Mouse (Mus musculus): ENCODE results near the gene Osm. TPM values are rescaled to one million over a fixed set of nuclear protein-coding genes. Genes with fewer than 3 reads are reported as not detected.

Osm gene
- total and polyA plus RNA-seq, 3 experiments = 0.13 to 0.14 (median 0.14) TPM

DNA sequence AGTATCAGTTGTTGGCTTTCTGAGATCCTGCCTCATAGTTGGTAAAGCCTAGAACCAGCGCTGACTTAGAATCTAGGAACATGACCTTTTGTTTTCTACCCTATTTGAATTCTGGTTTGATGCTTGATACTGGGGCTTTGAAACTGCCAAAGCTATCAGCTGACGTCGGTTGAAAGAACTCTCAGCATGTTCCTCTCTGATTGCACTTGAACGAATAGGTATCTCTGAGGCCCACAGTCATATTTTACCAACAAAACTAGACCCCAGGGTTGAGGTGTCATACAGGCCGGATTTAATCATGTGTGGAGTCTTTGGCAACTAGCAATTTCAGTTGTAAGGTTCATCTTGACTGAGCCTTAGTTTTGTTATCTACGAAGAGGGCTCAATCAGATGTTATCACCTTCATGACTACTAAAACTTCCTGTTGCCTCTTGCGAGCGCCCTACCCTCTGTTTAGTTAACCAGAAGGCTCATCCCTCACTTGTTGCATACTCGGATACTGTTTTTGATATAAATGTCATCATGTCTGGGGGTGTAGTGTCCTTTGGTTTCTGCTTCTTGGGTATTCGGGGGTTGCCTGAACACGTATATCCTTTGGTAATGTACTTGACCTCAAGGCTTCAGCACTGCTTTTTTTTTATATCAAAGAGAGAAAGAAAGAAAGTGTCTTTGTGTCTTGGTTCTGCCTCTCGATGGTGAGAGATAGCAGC is 33.1 kb upstream of the Osm start:
- intact Hi-C loops (cut with DNase I) = loop anchor here (2.0 kb wide), 1 partner anchor 16 kb away; the partner anchor contains the start of gene Castor1
- DNase-seq = no peak
- no peaks in the 10 kb centered on the region for H3K27me3 ChIP-seq (ENCODE audit: control insufficient read depth, insufficient read depth, low read length)
- 0 out of 2 replicates have a peak overlapping the region, but pooled peaks have one; percentile 31 for H3K9ac ChIP-seq (ENCODE audit: low read depth, low read length)
- TF ChIP-seq POLR2A (IDR thresholded peaks at IDR 0.05; ENCODE audit: insufficient read depth, low read depth, low read length) (no peak), EP300 (IDR thresholded peaks at IDR 0.05; ENCODE audit: insufficient read depth, low read depth, low read length) (no peak)
- H3K4me3 ChIP-seq = no peak overlapping the region
- H3K4me1 ChIP-seq (ENCODE audit: control insufficient read depth, insufficient read depth, low read length) = peaks cover 30% of the 10 kb centered on the region
- H3K79me2 ChIP-seq (replicated peaks; ENCODE audit: control insufficient read depth, insufficient read depth, low read length) = peaks cover 2% of the 10 kb centered on the region; the same call in 1 of the 2 replicates
- peaks cover 10% of the 10 kb centered on the region for H3K36me3 ChIP-seq (ENCODE audit: control insufficient read depth, insufficient read depth, low read length)
- 45% methylated on average over 12 of the region's 12 CpGs for WGBS
- H3K27ac ChIP-seq = peak overlapping the region; percentile 84

DNA sequence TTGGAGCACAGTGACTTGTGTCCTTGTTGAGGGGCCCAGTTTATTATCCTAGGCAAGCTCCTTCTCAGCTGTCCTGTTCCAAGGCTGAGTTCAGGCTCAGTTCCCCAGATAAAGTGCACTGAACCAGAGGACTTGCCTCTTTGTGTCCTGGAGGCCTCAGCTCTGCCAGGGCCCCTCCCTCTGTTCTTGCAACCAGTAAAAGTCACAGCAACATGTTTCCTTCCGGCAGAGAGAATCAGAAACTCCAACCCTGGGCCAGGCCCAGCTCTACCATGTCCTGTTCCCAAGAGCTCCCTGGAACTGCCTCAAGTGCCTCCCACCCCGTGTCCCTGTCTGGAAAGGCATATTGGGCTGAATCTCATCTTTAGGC is 32.5 kb upstream of the Osm start:
- no peak overlapping the region for H3K4me3 ChIP-seq
- TF ChIP-seq CTCF (IDR thresholded peaks at IDR 0.05) (no peak), POLR2A (IDR thresholded peaks at IDR 0.05; ENCODE audit: insufficient read depth, low read depth, low read length) (peak; percentile 83), EP300 (IDR thresholded peaks at IDR 0.05; ENCODE audit: insufficient read depth, low read depth, low read length) (peak; percentile 91)
- peaks cover 10% of the 10 kb centered on the region for H3K36me3 ChIP-seq (ENCODE audit: control insufficient read depth, insufficient read depth, low read length)
- WGBS = 5% methylated on average over 2 of the region's 2 CpGs
- H3K27ac ChIP-seq = peak overlapping the region; percentile 84
- intact Hi-C loops (cut with DNase I) = loop anchor here (2.0 kb wide), 1 partner anchor 15 kb away; the partner anchor contains the start of gene Castor1
- H3K27me3 ChIP-seq (ENCODE audit: control insufficient read depth, insufficient read depth, low read length) = no peaks in the 10 kb centered on the region
- 0 out of 2 replicates have a peak overlapping the region, but pooled peaks have one; percentile 31 for H3K9ac ChIP-seq (ENCODE audit: low read depth, low read length)
- peak; percentile 82 to 90 for DNase-seq
- H3K79me2 ChIP-seq (replicated peaks; ENCODE audit: control insufficient read depth, insufficient read depth, low read length) = peaks cover 2% of the 10 kb centered on the region; the same call in 1 of the 2 replicates
- H3K4me1 ChIP-seq (ENCODE audit: control insufficient read depth, insufficient read depth, low read length) = peaks cover 33% of the 10 kb centered on the region

DNA sequence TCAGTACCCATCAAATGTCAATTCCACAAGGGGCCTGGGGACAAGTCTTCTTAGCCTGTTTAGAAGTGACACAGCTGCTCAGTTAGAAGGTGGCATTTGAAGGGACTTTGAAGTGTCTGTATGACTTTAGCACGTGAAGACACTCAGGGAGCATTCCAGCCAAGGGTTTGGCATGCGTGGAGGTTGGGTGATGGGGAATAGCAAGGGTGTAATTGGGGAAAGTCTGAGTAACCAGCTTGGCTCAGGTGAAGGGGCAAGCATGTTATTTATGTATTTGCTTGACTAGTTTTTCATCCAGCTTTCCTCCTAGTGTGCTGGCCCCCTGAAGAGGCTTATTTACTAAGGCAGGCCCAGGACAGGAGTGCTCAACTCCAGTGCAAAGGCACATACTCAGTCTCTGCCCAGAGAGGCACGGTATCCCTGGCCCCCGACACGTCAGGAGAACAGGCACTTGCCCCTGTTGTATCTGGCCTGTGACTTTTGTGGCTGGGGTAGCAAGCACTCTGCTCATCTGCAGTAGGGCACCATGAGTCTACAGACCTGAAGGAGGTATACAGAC is 31.0 kb upstream of the Osm start:
- TF ChIP-seq POLR2A (IDR thresholded peaks at IDR 0.05; ENCODE audit: insufficient read depth, low read depth, low read length) = no peak
- no peak for TF ChIP-seq CTCF (IDR thresholded peaks at IDR 0.05)
- TF ChIP-seq EP300 (IDR thresholded peaks at IDR 0.05; ENCODE audit: insufficient read depth, low read depth, low read length) = no peak
- H3K27ac ChIP-seq = peak overlapping the region; percentile 45; the same call in 1 of the 2 replicates
- no peak for DNase-seq
- peaks cover 10% of the 10 kb centered on the region for H3K36me3 ChIP-seq (ENCODE audit: control insufficient read depth, insufficient read depth, low read length)
- H3K9ac ChIP-seq (ENCODE audit: low read depth, low read length) = no peak overlapping the region
- WGBS = 79% methylated on average over 5 of the region's 5 CpGs
- no peak overlapping the region for H3K4me3 ChIP-seq
- peaks cover 31% of the 10 kb centered on the region for H3K4me1 ChIP-seq (ENCODE audit: control insufficient read depth, insufficient read depth, low read length)
- intact Hi-C loops (cut with DNase I) = no loop called here
- H3K27me3 ChIP-seq (ENCODE audit: control insufficient read depth, insufficient read depth, low read length) = no peaks in the 10 kb centered on the region
- H3K79me2 ChIP-seq (replicated peaks; ENCODE audit: control insufficient read depth, insufficient read depth, low read length) = no peaks in the 10 kb centered on the region

DNA sequence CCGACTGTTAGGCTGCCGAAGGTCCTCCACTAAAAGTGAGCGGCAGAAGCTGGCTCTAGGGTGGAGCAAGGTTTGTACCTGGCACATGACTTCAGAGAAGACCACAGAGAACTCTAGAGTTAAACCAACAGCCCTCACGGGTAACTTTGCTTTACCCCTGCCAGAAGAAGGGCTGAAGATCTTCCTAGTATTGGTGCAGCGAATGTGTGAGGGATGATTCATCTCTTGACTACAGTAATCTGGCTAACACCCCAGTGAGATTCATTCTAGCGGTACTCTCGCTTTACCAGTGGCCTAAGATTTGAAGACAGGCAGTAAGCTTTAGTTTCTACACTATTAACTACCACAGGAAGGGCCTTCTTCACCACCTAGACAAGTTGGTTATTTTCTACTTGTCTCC is 30.3 kb upstream of the Osm start:
- no peak overlapping the region for H3K4me3 ChIP-seq
- no peaks in the 10 kb centered on the region for H3K27me3 ChIP-seq (ENCODE audit: control insufficient read depth, insufficient read depth, low read length)
- H3K79me2 ChIP-seq (replicated peaks; ENCODE audit: control insufficient read depth, insufficient read depth, low read length) = no peaks in the 10 kb centered on the region
- no peak for TF ChIP-seq CTCF (IDR thresholded peaks at IDR 0.05)
- TF ChIP-seq POLR2A (IDR thresholded peaks at IDR 0.05; ENCODE audit: insufficient read depth, low read depth, low read length) = no peak
- TF ChIP-seq EP300 (IDR thresholded peaks at IDR 0.05; ENCODE audit: insufficient read depth, low read depth, low read length) = no peak
- 57% methylated on average over 7 of the region's 7 CpGs for WGBS
- intact Hi-C loops (cut with DNase I) = no loop called here
- peaks cover 10% of the 10 kb centered on the region for H3K36me3 ChIP-seq (ENCODE audit: control insufficient read depth, insufficient read depth, low read length)
- no peak overlapping the region for H3K9ac ChIP-seq (ENCODE audit: low read depth, low read length)
- H3K4me1 ChIP-seq (ENCODE audit: control insufficient read depth, insufficient read depth, low read length) = peaks cover 31% of the 10 kb centered on the region
- no peak for DNase-seq
- H3K27ac ChIP-seq = peak overlapping the region; percentile 45

DNA sequence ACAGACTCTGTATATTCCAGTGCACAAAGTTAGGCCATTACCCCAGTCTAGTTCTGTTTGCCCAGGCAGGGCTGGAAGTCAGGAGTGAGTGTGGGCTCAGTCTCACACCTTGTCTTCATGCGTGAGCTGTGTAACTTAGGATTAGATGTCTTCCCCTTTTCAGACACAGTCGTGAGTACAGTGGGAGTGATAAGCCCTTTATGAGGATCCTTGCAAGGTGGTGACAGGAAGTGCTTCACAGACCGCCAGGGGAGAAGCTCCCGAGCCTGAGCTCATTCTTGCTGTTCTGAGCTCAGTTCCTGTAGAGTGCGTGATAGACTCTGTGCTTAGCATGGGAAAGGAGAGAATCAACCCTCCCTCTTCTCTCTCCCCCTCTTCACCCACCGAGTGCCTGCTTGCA is 29.7 kb upstream of the Osm start:
- DNase-seq = no peak
- WGBS = 38% methylated on average over 6 of the region's 6 CpGs
- no peak overlapping the region for H3K4me3 ChIP-seq
- no peak for TF ChIP-seq EP300 (IDR thresholded peaks at IDR 0.05; ENCODE audit: insufficient read depth, low read depth, low read length)
- no peak for TF ChIP-seq POLR2A (IDR thresholded peaks at IDR 0.05; ENCODE audit: insufficient read depth, low read depth, low read length)
- TF ChIP-seq CTCF (IDR thresholded peaks at IDR 0.05) = no peak
- intact Hi-C loops (cut with DNase I) = no loop called here
- peaks cover 31% of the 10 kb centered on the region for H3K4me1 ChIP-seq (ENCODE audit: control insufficient read depth, insufficient read depth, low read length)
- no peak overlapping the region for H3K9ac ChIP-seq (ENCODE audit: low read depth, low read length)
- H3K27me3 ChIP-seq (ENCODE audit: control insufficient read depth, insufficient read depth, low read length) = no peaks in the 10 kb centered on the region
- no peaks in the 10 kb centered on the region for H3K79me2 ChIP-seq (replicated peaks; ENCODE audit: control insufficient read depth, insufficient read depth, low read length)
- H3K36me3 ChIP-seq (ENCODE audit: control insufficient read depth, insufficient read depth, low read length) = peaks cover 10% of the 10 kb centered on the region
- peak overlapping the region; percentile 45 for H3K27ac ChIP-seq

DNA sequence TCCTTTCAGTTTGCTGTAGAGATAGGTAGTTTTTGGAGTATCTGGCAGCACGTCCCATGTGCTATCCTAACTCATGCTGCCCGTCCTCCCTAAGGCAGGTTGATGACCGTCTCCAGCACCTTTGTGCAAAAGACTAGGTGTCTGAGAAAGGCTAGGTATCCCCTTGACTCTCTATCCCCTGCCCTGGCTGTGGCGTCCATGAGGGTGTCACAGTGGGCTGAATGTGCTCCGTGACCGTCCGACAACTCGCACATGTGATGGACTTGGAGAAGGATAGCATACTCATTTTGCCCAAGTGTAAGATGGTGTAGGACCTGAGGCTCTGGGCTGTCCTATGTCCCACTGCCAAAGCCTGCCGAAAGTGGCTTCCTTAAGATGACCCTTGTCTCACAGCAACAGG is 28.6 kb upstream of the Osm start:
- 85% methylated on average over 9 of the region's 9 CpGs for WGBS
- no peak for TF ChIP-seq CTCF (IDR thresholded peaks at IDR 0.05)
- no peak for TF ChIP-seq POLR2A (IDR thresholded peaks at IDR 0.05; ENCODE audit: insufficient read depth, low read depth, low read length)
- TF ChIP-seq EP300 (IDR thresholded peaks at IDR 0.05; ENCODE audit: insufficient read depth, low read depth, low read length) = no peak
- DNase-seq = no peak
- Histone ChIP-seq H3K27ac (peak overlapping the region; percentile 23), H3K4me1 (ENCODE audit: control insufficient read depth, insufficient read depth, low read length) (peaks cover 31% of the 10 kb centered on the region), H3K36me3 (ENCODE audit: control insufficient read depth, insufficient read depth, low read length) (peaks cover 6% of the 10 kb centered on the region), H3K79me2 (replicated peaks; ENCODE audit: control insufficient read depth, insufficient read depth, low read length) (no peaks in the 10 kb centered on the region), H3K9ac (ENCODE audit: low read depth, low read length) (no peak overlapping the region), H3K4me3 (no peak overlapping the region), H3K27me3 (ENCODE audit: control insufficient read depth, insufficient read depth, low read length) (no peaks in the 10 kb centered on the region)
- intact Hi-C loops (cut with DNase I) = no loop called here
